Mouse (Mus musculus) heart, embryonic 16.5 days (tissue): ENCODE results near the gene Ryr2. TPM values are rescaled to one million over a fixed set of nuclear protein-coding genes. Genes with fewer than 3 reads are reported as not detected.
"Not testable (repeated sequence)": the region's sequence is repeated elsewhere in the genome, so short reads cannot be mapped to it uniquely, and the experiment has no call there.

Experiments
- ATAC-seq: fragments of 200-750 bp; cut with Nextera tagmentation; replicated peaks from 2 replicates; pipeline ENCODE4 v1.8.0; 2017; ENCODE audit warnings: moderate number of reproducible peaks; ENCODE audit not compliant: insufficient read depth, low FRiP score; ENCODE audit errors: extremely low read depth
- H3K27ac ChIP-seq: fragments of 300-500 bp; sonication (generic); 2 replicates; pipeline ENCODE4 v1.5.1; 2014; ENCODE audit warnings: mild to moderate bottlenecking, low read length, control low read depth, moderate library complexity
- H3K27me3 ChIP-seq: fragments of 300-500 bp; sonication (generic); 2 replicates; pipeline ENCODE4 v1.6.1; 2014; ENCODE audit warnings: low read length, mixed read lengths; ENCODE audit not compliant: control insufficient read depth, insufficient read depth
- H3K36me3 ChIP-seq: fragments of 300-500 bp; sonication (generic); 2 replicates; pipeline ENCODE4 v1.6.1; 2014; ENCODE audit not compliant: control insufficient read depth, insufficient read depth
- H3K4me1 ChIP-seq: fragments of 300-500 bp; sonication (generic); 2 replicates; pipeline ENCODE4 v1.6.1; 2014; ENCODE audit warnings: low read length, mixed read lengths; ENCODE audit not compliant: control insufficient read depth, insufficient read depth
- H3K4me2 ChIP-seq: fragments of 300-500 bp; sonication (generic); 2 replicates; pipeline ENCODE4 v1.6.1; 2014; ENCODE audit warnings: low read depth, mild to moderate bottlenecking, control low read depth, low read length
- H3K4me3 ChIP-seq: fragments of 300-500 bp; sonication (generic); 2 replicates; pipeline ENCODE4 v1.5.1; 2014; ENCODE audit warnings: mild to moderate bottlenecking, control low read depth, low read length
- H3K9ac ChIP-seq: fragments of 300-500 bp; sonication (generic); 2 replicates; pipeline ENCODE4 v1.6.1; 2014; ENCODE audit warnings: low read length, control low read depth
- H3K9me3 ChIP-seq: fragments of 300-500 bp; sonication (generic); replicated peaks from 2 replicates; pipeline ENCODE4 v1.6.1; 2016; ENCODE audit warnings: low read length; ENCODE audit not compliant: control insufficient read depth
- WGBS: fragments of 180-500 bp; shearing (Covaris S2); extraction: QIAGEN DNeasy Blood & Tissue Kit; methylation state at CpG from one replicate; pipeline ENCODE4 v1.1.7; 2014; 5-methylcytosine and 5-hydroxymethylcytosine counted together
- polyA plus RNA-seq: library from polyadenylated mRNA; unstranded; fragments of >200 nt; fragmentation: Nextera tagmentation; extraction: Ambion mirVana; gene quantifications from 2 replicates; pipeline ENCODE4 v1.2.1, GENCODE M21; 2015

The Ryr2 gene
- polyA plus RNA-seq = 31.5 and 33.3 TPM in 2 replicates

DNA sequence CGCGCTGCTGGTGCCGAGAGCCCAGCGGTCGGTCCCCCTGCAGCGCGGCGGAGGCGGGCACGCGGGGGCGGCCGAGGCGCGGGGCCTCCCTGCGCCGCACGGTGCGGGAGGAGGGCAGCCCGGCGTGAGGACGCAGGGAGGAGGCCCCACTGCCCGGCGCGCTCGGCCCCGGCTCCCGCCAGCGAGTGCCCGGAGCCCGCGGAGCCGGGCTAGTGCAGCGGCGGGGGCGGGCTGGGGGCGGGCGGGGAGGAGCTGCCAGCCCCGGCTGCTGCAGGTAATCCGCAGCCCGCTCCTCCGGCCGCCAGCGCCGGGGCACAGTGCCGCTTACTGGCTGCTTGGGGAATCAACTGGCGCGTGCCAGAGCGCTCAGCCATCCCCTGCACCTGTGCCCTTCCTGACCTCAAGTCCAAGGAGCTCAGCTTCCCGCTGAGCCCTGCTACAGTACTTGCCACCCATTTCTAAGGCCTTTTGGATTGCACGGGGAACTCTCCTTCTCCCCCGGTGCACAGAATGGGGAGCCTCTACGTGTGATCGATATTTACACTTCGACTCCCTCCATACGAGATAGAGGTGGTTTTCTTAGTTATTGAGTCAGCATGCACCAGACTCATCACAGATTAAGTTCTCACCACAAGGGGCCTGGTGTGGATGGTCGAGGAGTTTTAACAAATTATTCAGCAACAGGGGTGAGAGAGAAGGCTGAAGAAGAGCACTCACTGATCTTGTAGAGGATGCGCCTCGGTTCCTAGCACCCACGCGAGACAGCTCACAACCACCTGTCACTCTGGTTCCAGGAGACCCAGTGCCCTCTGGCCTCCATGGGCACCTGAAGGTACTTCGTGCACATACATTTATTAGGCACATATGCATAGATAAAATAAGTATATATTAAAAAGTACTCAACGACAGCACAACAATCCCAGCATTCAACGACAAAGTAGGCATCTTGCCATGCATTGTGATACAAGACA, at the start of gene Ryr2:
Ryr2 (minus strand) TSS at position 284 of the 971 bp plus-strand sequence.
- Histone ChIP-seq H3K9me3 (no peaks in the 10 kb centered on the region), H3K4me1 (peaks cover 8% of the 10 kb centered on the region), H3K36me3 (no peaks in the 10 kb centered on the region), H3K9ac (peak within 1 kb of the TSS; percentile 94), H3K27me3 (peaks cover 9% of the 10 kb centered on the region), H3K4me3 (peak within 1 kb of the TSS; percentile 90), H3K4me2 (peak within 1 kb of the TSS; percentile 78), H3K27ac (peak within 1 kb of the TSS; percentile 97)
- 12% methylated on average over 50 of the region's 64 CpGs for WGBS
- peak; percentile 81 for ATAC-seq

DNA sequence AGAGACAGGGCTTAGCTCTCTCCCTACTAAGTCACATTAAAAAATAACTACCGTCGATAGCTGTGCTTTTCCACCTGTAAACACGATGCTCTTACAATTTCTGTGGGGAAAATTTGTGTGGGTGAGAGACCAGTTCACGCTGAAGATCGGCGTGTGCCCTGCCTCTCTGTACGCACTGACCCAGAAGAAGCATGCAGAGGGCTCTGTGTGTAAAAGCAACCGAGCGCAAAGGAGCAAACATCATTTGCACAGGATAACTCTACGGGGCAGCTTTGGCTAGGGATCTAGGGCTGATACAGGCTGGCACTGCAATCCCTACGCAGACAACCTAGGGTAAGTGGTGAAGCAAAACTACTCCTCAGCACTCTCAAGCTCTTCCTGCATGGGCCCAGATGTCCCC, 47.2 kb upstream of the Ryr2 start:
- no peaks in the 10 kb centered on the region for H3K27me3 ChIP-seq
- ATAC-seq = no peak
- 85% methylated on average over 11 of the region's 11 CpGs for WGBS

DNA sequence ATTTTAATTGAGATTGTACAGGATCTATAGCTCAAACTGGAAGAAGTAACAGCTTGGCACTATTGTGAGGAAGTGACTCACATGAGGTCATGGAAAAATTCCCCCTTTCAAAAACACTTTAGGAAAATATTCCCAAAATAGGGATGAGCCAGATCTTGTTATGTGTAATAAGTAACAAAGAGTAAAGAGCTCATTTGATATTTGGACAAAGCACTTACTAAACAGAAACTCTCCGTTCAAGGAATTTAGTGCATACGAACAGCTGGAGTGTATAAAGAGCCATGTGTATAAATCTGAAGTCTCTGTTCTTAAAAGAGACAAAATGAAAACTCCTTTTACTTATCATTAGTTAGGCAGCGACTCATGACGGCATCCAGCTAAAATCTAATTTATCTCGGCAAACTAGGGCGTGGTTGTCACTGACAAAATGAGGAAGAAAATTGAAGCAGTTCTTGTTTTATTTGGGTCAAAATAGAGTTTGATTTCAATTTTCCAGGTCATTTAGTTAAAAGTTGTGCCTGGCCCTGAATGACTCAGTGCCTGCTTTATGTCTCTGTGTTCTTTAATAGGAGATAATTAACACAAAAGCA, 40.3 kb upstream of the Ryr2 start:
- no peaks in the 10 kb centered on the region for H3K4me1 ChIP-seq
- H3K4me2 ChIP-seq = no peak overlapping the region
- H3K36me3 ChIP-seq = no peaks in the 10 kb centered on the region
- WGBS = 69% methylated on average over 6 of the region's 6 CpGs
- H3K9me3 ChIP-seq = no peaks in the 10 kb centered on the region
- no peak overlapping the region for H3K9ac ChIP-seq
- no peak for ATAC-seq
- no peak overlapping the region for H3K4me3 ChIP-seq
- H3K27ac ChIP-seq = no peak overlapping the region
- no peaks in the 10 kb centered on the region for H3K27me3 ChIP-seq

More for the DNA sequence above, 47.2 kb upstream of the Ryr2 start:
- no peak overlapping the region for H3K9ac ChIP-seq
- H3K4me3 ChIP-seq = no peak overlapping the region
- H3K36me3 ChIP-seq = no peaks in the 10 kb centered on the region
- H3K9me3 ChIP-seq = no peaks in the 10 kb centered on the region
- peaks cover 2% of the 10 kb centered on the region for H3K4me1 ChIP-seq
- no peak overlapping the region for H3K4me2 ChIP-seq
- no peak overlapping the region for H3K27ac ChIP-seq

- ATAC-seq = no peak
- no peaks in the 10 kb centered on the region for H3K4me1 ChIP-seq
- no peak overlapping the region for H3K4me3 ChIP-seq
- no peak overlapping the region for H3K4me2 ChIP-seq
- H3K9me3 ChIP-seq = no peaks in the 10 kb centered on the region
- H3K36me3 ChIP-seq = no peaks in the 10 kb centered on the region
- no peaks in the 10 kb centered on the region for H3K27me3 ChIP-seq
- no peak overlapping the region for H3K27ac ChIP-seq
- H3K9ac ChIP-seq = no peak overlapping the region
- 66% methylated on average over 2 of the region's 2 CpGs for WGBS
These were observed 39.7 kb upstream of the Ryr2 start for GRCm38 (mm10) chr13:12146402-12146801.

- no peak overlapping the region for H3K4me3 ChIP-seq
- ATAC-seq = no peak
- no peaks in the 10 kb centered on the region for H3K9me3 ChIP-seq
- WGBS = 71% methylated on average over 5 of the region's 5 CpGs
- H3K27ac ChIP-seq = no peak overlapping the region
- peaks cover 6% of the 10 kb centered on the region; the same call in 1 of the 2 replicates for H3K4me1 ChIP-seq
- no peak overlapping the region for H3K4me2 ChIP-seq
- no peaks in the 10 kb centered on the region for H3K27me3 ChIP-seq
- H3K9ac ChIP-seq = no peak overlapping the region
- no peaks in the 10 kb centered on the region for H3K36me3 ChIP-seq
These were observed 36.6 kb upstream of the Ryr2 start for GRCm38 (mm10) chr13:12143347-12143746.

DNA sequence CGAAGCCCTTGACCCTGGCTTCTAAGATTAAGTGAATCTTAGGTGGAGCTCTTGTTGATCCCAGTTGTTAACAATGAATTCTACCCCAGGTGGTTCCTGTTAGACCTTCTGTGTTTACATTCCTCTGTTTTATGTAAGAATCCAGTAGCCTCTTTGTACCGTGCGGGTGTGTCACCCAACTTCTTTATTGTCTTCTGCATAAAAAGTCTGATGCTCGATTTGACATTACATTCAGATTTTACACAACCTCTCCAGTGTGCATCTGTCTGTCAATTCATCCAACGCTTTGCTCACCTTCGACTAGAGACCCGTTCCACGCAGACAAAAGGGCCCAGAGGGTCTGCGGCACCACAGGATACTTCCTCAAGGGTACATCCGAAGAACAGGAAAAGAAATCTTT, 29.7 kb upstream of the Ryr2 start:
- peaks cover 27% of the 10 kb centered on the region for H3K4me1 ChIP-seq
- 86% methylated on average over 10 of the region's 10 CpGs for WGBS
- not testable (repeated sequence) for H3K9ac ChIP-seq, H3K27me3 ChIP-seq, H3K36me3 ChIP-seq, H3K9me3 ChIP-seq, ATAC-seq, H3K27ac ChIP-seq, H3K4me2 ChIP-seq, H3K4me3 ChIP-seq

DNA sequence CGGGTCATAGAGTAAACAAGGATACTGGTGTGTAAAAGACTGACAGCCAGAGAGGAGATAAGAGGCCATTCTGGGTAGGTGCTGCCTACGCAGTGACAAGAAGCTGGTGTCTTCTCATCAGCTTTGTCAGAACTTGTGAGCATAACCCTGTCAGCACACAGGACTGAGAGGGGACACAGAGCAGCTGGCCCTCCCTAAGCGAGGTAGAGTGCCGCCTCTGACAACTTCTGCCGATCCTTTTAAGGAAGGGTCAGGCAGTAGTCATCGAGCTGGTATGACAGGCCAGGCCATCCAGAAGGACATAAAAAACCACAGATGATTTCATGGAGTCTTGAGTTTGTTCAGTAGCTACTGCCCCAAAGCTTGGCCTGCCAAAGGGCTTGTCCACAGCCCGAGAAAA, 26.8 kb upstream of the Ryr2 start:
- ATAC-seq = peak; percentile 91
- Histone ChIP-seq H3K27me3 (no peaks in the 10 kb centered on the region), H3K9me3 (no peaks in the 10 kb centered on the region), H3K4me3 (no peak overlapping the region), H3K9ac (no peak overlapping the region), H3K4me1 (peaks cover 48% of the 10 kb centered on the region), H3K4me2 (peak overlapping the region; percentile 45), H3K27ac (peak overlapping the region; percentile 97), H3K36me3 (no peaks in the 10 kb centered on the region)
- 25% methylated on average over 7 of the region's 7 CpGs for WGBS

- Histone ChIP-seq H3K4me3 (no peak overlapping the region), H3K27me3 (no peaks in the 10 kb centered on the region), H3K4me1 (peaks cover 54% of the 10 kb centered on the region), H3K36me3 (no peaks in the 10 kb centered on the region), H3K27ac (peak overlapping the region; percentile 97), H3K4me2 (peak overlapping the region; percentile 45), H3K9me3 (no peaks in the 10 kb centered on the region), H3K9ac (peak overlapping the region; percentile 36)
- 21% methylated on average over 3 of the region's 3 CpGs for WGBS
- ATAC-seq = peak; percentile 51
These were observed 25.5 kb upstream of the Ryr2 start for GRCm38 (mm10) chr13:12132160-12132710.

DNA sequence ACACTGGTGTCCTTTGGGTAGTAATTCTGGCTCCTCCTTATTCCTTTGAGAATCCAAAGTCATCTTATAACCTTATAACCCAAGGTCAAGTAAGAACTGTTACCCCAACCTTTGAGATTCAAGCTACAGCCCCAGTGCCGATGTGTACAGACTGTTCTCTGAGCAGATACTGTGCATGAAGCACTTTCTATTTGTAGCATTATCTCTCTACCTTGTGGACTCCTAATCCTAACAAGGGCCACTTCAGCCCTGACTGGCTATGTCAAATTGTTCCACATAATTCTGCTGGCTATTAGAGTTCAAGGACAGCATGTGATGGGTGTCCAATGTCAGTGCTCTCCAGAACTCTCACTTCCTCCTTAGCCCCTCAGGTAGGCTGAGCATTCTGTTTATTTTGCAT, 22.4 kb upstream of the Ryr2 start:
- peak; percentile 20 for ATAC-seq
- Histone ChIP-seq H3K9me3 (no peaks in the 10 kb centered on the region), H3K4me2 (peak overlapping the region; percentile 6; the same call in 1 of the 2 replicates), H3K27me3 (no peaks in the 10 kb centered on the region), H3K9ac (no peak overlapping the region; the same call in 1 of the 2 replicates), H3K4me3 (no peak overlapping the region), H3K36me3 (no peaks in the 10 kb centered on the region), H3K27ac (peak overlapping the region; percentile 88), H3K4me1 (peaks cover 63% of the 10 kb centered on the region)
- WGBS = 53% methylated on average over 1 of the region's 1 CpGs
